Mouse (Mus musculus): ENCODE measurements around the gene Ssty2. TPM values are rescaled to one million over a fixed set of nuclear protein-coding genes. Genes with fewer than 3 reads are reported as not detected.
"Not testable (repeated sequence)": the region's sequence is repeated elsewhere in the genome, so short reads cannot be mapped to it uniquely, and the experiment has no call there.

Ssty2 gene
- total RNA-seq (2014; rRNA removed) (not detected in 2 replicates), polyA plus RNA-seq (2015; fragmentation: Nextera tagmentation; extraction: Ambion mirVana) (not detected in 2 replicates)

DNA sequence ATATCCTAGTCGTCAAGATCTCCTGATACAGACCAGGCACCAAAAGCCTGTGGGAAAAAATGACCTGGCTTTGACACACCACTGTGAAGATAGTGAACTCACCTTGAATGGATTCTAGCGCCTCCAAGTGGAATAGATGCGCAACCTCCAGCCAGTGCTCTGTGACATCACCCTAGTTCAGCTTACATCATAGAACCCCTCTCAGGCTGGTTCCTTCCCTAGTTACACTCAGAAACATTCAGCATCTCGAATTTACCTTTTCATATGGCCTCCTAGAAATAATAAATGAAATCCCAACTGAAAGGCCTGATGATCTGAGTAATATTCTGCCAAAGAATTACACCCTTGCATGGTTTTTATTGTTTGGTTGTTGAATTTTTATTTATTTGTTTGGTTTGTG lies at the start of gene Ssty2:
TSS of gene Ssty2 (minus strand) at position 101 of the 400 bp plus-strand sequence.
- DNase-seq; H3K27me3 ChIP-seq (ENCODE audit: insufficient read depth, low read length); H3K4me2 ChIP-seq (ENCODE audit: low read depth); H3K27ac ChIP-seq (ENCODE audit: low read depth, low read length); H3K9me3 ChIP-seq (ENCODE audit: low read length); H3K4me3 ChIP-seq (ENCODE audit: low read depth, low read length); H3K4me1 ChIP-seq (ENCODE audit: insufficient read depth); H3K9ac ChIP-seq; H3K36me3 ChIP-seq (ENCODE audit: insufficient read depth); ATAC-seq: not testable (repeated sequence)
- WGBS: no CpG with 5 or more reads among the region's 4 CpGs

All from forebrain, postnatal 0 days (tissue).